ENCODE assay signal across 10 mouse cellular contexts in genomic region chr7:109083813-109084184, GRCm38 (mm10). TPM values are rescaled to one million over a fixed set of nuclear protein-coding genes. Genes with fewer than 3 reads are reported as not detected.
DNase-seq lines count a peak whose midpoint lies in the region; ATAC-seq and TF ChIP-seq lines count a peak whose summit lies in the region.
"Had no signal": no experiment of that assay in that cellular context is flagged by ENCODE, and none has a peak within 500 bp of the region (broad histone marks: within the 10 kb centered on the region; RNA-seq: fewer than 3 reads in every experiment).

No protein-coding gene starts in this region.

- H3K36me3 ChIP-seq in lung, postnatal 0 days (ENCODE audit: insufficient read depth, low read length), result no peaks in the 10 kb centered on the region
- H3K36me3 ChIP-seq in hindbrain, embryonic 12.5 days, result no peaks in the 10 kb centered on the region
- no peaks in the 10 kb centered on the region for H3K36me3 ChIP-seq in midbrain, postnatal 0 days (ENCODE audit: insufficient read depth, low read length)

- no peak overlapping the region for H3K4me2 ChIP-seq in lung, postnatal 0 days (replicated peaks; ENCODE audit: low read depth, low read length)
- H3K4me2 ChIP-seq in hindbrain, embryonic 12.5 days (replicated peaks), result peak overlapping the region; percentile 66; the same call in 1 of the 2 replicates
- peak overlapping the region; percentile 69 for H3K4me2 ChIP-seq in midbrain, postnatal 0 days (ENCODE audit: low read depth, low read length, poor library complexity, severe bottlenecking)

- no peak overlapping the region for H3K27ac ChIP-seq in lung, postnatal 0 days (ENCODE audit: low read length)
- no peak overlapping the region for H3K27ac ChIP-seq in hindbrain, embryonic 12.5 days
- H3K27ac ChIP-seq in midbrain, postnatal 0 days (ENCODE audit: low read depth, low read length), result no peak overlapping the region
- H3K27ac ChIP-seq: stomach, postnatal 0 days had no signal

- no peaks in the 10 kb centered on the region for H3K9me3 ChIP-seq in lung, postnatal 0 days (ENCODE audit: low read length)
- no peaks in the 10 kb centered on the region for H3K9me3 ChIP-seq in hindbrain, embryonic 12.5 days (replicated peaks)
- H3K9me3 ChIP-seq in midbrain, postnatal 0 days (ENCODE audit: low read length), result no peaks in the 10 kb centered on the region

- no peaks in the 10 kb centered on the region for H3K27me3 ChIP-seq in lung, postnatal 0 days (replicated peaks; ENCODE audit: insufficient read depth, low read length)
- H3K27me3 ChIP-seq in hindbrain, embryonic 12.5 days, result no peaks in the 10 kb centered on the region
- H3K27me3 ChIP-seq in midbrain, postnatal 0 days (ENCODE audit: insufficient read depth, low read length), result no peaks in the 10 kb centered on the region

- DNase-seq in cerebellum, adult 18-20 months, result peak; percentile 31 to 48
- no peak for DNase-seq in cerebellum, postnatal 4 days (ENCODE audit: low spot score in 2 of 2)
- peak; percentile 3 for DNase-seq in lung, postnatal 0 days (ENCODE audit: low spot score)
- no peak for DNase-seq in lung, postnatal 36 days
- DNase-seq in midbrain, postnatal 0 days (ENCODE audit: low spot score), result no peak
- DNase-seq in ovary, adult 18-20 months (ENCODE audit: low spot score), result no peak
- no peak for DNase-seq in adrenal gland, adult (ENCODE audit: inconsistent age in 2 of 2, low spot score in 1 of 2)

- no peak for ATAC-seq in lung, postnatal 0 days
- ATAC-seq in hindbrain, embryonic 12.5 days (ENCODE audit: low FRiP score), result no peak
- ATAC-seq in midbrain, postnatal 0 days (ENCODE audit: low FRiP score), result 0 out of 2 replicates have a peak, but pooled peaks have one; percentile 3
- ATAC-seq: inflammation-experienced regulatory T-cells, adult 6 months had no signal

- H3K4me1 ChIP-seq in lung, postnatal 0 days (ENCODE audit: insufficient read depth, low read depth, low read length), result no peaks in the 10 kb centered on the region
- peaks cover 13% of the 10 kb centered on the region for H3K4me1 ChIP-seq in hindbrain, embryonic 12.5 days
- H3K4me1 ChIP-seq in midbrain, postnatal 0 days (ENCODE audit: insufficient read depth, low read length), result peaks cover 3% of the 10 kb centered on the region; the same call in 1 of the 2 replicates

- TF ChIP-seq CTCF in lung, postnatal 0 days (IDR thresholded peaks at IDR 0.05), result no peak
- TF ChIP-seq CTCF in midbrain, postnatal 0 days (IDR thresholded peaks at IDR 0.05), result no peak

- WGBS in lung, postnatal 0 days, result 56% methylated on average over 4 of the region's 4 CpGs
- WGBS in hindbrain, embryonic 12.5 days, result 84% methylated on average over 4 of the region's 4 CpGs
- 71% methylated on average over 4 of the region's 4 CpGs for WGBS in midbrain, postnatal 0 days

- H3K9ac ChIP-seq in lung, postnatal 0 days (replicated peaks; ENCODE audit: low read depth), result no peak overlapping the region
- H3K9ac ChIP-seq in hindbrain, embryonic 12.5 days, result 0 out of 2 replicates have a peak overlapping the region, but pooled peaks have one; percentile 77
- no peak overlapping the region for H3K9ac ChIP-seq in midbrain, postnatal 0 days (replicated peaks; ENCODE audit: low read length, poor library complexity, severe bottlenecking)

- no peak overlapping the region for H3K4me3 ChIP-seq in lung, postnatal 0 days (ENCODE audit: low read depth, low read length)
- H3K4me3 ChIP-seq in hindbrain, embryonic 12.5 days, result no peak overlapping the region
- peak overlapping the region; percentile 79 for H3K4me3 ChIP-seq in midbrain, postnatal 0 days (ENCODE audit: low read depth, low read length)

- no peak for TF ChIP-seq EP300 in lung, postnatal 0 days (IDR thresholded peaks at IDR 0.05)

RNA-seq across cellular contexts. Expression of gene Ric3, which starts 0.7 kb away (rescaled TPM):
- 0.58 and 0.83 TPM in 2 replicates for polyA plus RNA-seq in lung, postnatal 0 days (2015; fragmentation: Nextera tagmentation; extraction: Ambion mirVana)
- polyA plus RNA-seq in hindbrain, embryonic 12.5 days (2016; fragmentation: Nextera tagmentation; extraction: Ambion mirVana), result 21.9 and 23.5 TPM in 2 replicates
- total RNA-seq in midbrain, postnatal 0 days (2014; rRNA removed), result 62.8 and 65.0 TPM in 2 replicates
- 42.1 and 42.2 TPM in 2 replicates for polyA plus RNA-seq in midbrain, postnatal 0 days (2015; fragmentation: Nextera tagmentation; extraction: Ambion mirVana)
- polyA plus RNA-seq: inflammation-experienced regulatory T-cells, adult 6 months had no signal

Comparison
In these comparisons a context has a peak if more than half of its experiments do, and no peak if none do; other contexts are left out.
1. DNase-seq: peak in cerebellum, adult 18-20 months (2 of 2) and lung, postnatal 0 days (single experiment); none in cerebellum, postnatal 4 days (0 of 2), lung, postnatal 36 days (single experiment), midbrain, postnatal 0 days (single experiment), ovary, adult 18-20 months (single experiment) and adrenal gland, adult (0 of 2).
2. RNA of gene Ric3, which starts 0.7 kb away (polyA plus RNA-seq): 42.1 to 42.2 TPM in midbrain, postnatal 0 days and 21.9 to 23.5 TPM in hindbrain, embryonic 12.5 days; 0.58 to 0.83 TPM in lung, postnatal 0 days; every median in the first group is over 10 times any median in the second.